Mouse (Mus musculus) left cerebral cortex, postnatal 36 days (tissue): ENCODE measurements around the gene Macc1. TPM values are rescaled to one million over a fixed set of nuclear protein-coding genes. Genes with fewer than 3 reads are reported as not detected.
A peak's percentile ranks its signal among the peaks of the same experiment; 100 is the strongest.

Experiments used
- DNase-seq, 2 experiments: peaks; one replicate each; pipeline ENCODE4 v3.0.0; 2021 to 2022; ENCODE audit warnings: low spot score in 2 of 2, mixed read lengths in 1 of 2
- intact Hi-C: fragments of 180-260 bp; cut with DNase I; formaldehyde crosslinking; loops from one replicate; pipeline ENCODE4 v1.15.1; 2025
- total RNA-seq, 2 experiments: library from RNA; stranded (reverse); gene quantifications; 2 replicates each; pipeline ENCODE4 v1.2.3; 2021

Gene Macc1
- total RNA-seq, 2 experiments from 2014 or later: 0.09 to 0.10 TPM

GRCm38 (mm10) chr12:119381839-119382238, 67.8 kb downstream of the Macc1 start:
- intact Hi-C loops: no loop called here
- no peak for DNase-seq

DNA sequence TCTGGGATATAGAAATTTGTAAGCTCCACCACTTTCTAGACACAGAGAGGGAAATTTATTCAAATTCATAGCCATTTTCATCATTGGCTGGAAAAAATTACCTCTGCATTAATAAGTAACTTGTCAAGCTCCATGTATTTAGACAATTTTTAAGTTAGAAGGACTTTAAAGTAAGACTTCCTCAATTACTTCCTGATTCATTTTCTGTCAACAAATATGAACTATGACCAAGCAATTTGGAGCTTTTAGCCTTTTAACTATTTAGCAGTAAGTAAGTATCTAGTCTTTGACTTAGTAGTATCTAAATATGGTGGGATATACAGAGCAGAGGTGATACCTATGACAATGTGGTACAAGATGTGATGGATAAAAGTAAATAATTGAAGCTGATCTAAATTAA, 72.2 kb downstream of the Macc1 start:
- intact Hi-C loops: no loop called here
- no peak for DNase-seq

DNA sequence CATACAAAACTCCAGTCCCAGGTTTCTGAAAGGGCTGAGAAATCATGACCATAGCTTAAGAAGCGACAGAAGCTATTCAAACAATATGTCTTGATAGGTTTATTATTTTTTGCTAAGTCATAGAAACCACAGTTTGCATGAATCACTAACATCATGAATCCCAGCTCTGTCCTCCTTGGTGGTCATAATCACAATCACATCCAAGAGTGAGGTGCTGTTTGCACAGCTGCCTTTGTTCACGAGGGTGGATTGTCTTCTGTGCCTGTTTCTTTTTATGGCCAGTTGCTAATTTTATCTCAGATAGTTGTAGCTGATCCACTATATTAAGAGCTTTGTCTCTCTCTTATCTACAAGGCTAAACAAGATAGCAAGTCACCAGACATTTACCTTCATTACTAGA, 72.6 kb downstream of the Macc1 start:
- no peak for DNase-seq
- intact Hi-C loops: no loop called here

GRCm38 (mm10) chr12:119387925-119388324, 73.9 kb downstream of the Macc1 start:
- DNase-seq: no peak
- intact Hi-C loops: no loop called here

- intact Hi-C loops: no loop called here
Measured at GRCm38 (mm10) chr12:119390192-119390684, 76.2 kb downstream of the Macc1 start.

GRCm38 (mm10) chr12:119398046-119398659, 84.1 kb downstream of the Macc1 start:
- intact Hi-C loops: no loop called here
- no peak for DNase-seq

More at GRCm38 (mm10) chr12:119390192-119390684, 76.2 kb downstream of the Macc1 start:
- no peak for DNase-seq

DNA sequence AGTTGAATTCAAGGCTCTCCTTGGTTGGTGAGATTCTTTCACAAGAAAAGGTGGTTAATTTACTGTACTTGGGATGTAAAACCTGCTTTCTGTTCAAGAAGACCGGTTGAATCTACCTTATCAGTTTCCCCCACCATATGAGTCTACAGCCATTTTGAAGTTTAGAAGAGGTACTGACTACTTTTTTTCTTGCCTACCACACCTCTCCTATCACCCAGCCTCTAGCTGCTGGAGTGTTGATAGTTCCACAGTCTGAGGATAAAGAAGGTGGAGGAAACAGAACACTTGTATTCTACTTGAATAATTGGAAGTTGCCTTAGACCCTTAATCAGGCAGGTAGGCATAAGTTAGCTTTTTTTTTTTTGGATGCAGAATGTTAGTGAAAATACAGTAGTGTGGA, 88.2 kb downstream of the Macc1 start:
- intact Hi-C loops: no loop called here
- DNase-seq: no peak

DNA sequence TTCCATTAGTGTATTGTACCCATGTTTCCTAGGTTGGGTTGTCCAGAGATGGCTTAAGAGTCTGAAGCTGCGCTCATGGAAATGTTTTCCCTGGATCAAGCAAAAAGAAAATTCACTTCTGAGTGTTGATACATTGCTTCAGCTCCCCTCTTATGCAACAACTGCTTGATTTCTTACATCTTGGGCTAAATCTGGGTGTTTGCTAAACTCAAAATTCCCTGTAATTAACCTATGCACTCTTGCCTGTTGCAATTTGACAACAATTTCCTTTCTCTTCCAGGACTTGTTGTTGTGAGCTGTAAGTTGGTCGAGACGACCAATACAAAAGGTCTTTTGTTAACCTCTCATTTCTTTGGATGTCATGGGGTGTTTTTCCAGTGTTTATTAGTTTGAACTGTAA, 88.7 kb downstream of the Macc1 start:
- DNase-seq: no peak
- intact Hi-C loops: no loop called here

- intact Hi-C loops: no loop called here
- DNase-seq: no peak
Measured at GRCm38 (mm10) chr12:119404810-119405209, 90.7 kb downstream of the Macc1 start.

- intact Hi-C loops: no loop called here
- DNase-seq: no peak
Measured at GRCm38 (mm10) chr12:119410522-119410921, 96.5 kb downstream of the Macc1 start.

DNA sequence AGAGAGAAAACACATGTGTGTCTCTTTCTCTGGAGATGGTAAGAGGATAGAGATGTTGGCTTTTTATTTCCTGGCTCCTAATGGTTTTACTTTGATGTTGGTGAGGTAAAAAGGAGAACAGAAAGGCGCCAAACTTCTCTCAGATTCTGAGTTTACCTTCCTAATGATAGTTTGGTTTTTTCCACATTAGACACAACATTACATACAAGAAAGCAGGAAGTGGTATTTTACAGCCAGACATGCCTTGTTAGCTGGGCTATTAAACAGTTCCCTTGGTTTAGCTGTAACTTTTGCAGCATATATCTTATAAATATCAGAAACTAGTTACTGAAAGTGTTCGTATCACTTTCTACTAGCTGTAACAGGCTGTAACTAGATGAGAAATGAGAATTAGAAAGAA, 96.9 kb downstream of the Macc1 start:
- DNase-seq: no peak
- intact Hi-C loops: no loop called here

GRCm38 (mm10) chr12:119411982-119412381, 97.9 kb downstream of the Macc1 start:
- DNase-seq: no peak
- intact Hi-C loops: no loop called here

GRCm38 (mm10) chr12:119415900-119416299, 101.8 kb downstream of the Macc1 start:
- DNase-seq: no peak
- intact Hi-C loops: no loop called here

- intact Hi-C loops: loop anchor here (5.0 kb wide), 2 partner anchors 498 to 557 kb away; no protein-coding TSS in a partner anchor
- no peak for DNase-seq
Measured at GRCm38 (mm10) chr12:119425749-119426148, 111.7 kb downstream of the Macc1 start.

DNA sequence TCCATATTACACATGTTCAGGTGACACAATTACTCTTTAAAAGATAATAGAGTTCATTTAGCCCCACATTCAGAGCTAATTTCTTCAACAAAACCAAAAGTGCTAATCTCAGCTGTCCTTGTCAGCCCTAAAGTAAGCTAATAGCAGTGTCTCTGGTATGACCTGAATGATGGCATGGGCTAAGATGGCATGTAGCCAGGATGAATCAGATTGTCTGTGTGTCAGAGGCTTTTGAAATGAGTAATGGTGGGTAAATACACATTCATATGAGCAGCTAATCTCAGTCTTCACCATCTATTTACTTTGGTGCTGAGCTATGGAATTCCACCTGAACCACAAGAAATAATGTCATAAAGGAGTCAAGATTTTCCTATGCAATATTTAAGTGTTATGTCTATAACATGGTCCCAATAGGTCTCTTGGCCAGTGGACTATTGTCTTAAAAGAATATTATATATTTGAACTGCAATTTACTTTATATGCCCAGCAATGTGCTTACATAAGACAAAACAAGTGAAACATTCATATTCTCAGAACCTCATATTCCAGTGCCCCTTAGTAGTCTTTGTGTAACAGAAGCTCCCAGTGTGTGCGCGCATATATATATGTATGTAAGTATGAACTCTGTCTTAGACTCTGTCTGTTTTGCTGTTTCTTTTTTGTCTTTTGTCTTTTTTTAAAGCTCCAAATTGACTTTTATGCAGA, 112.3 kb downstream of the Macc1 start:
- no peak for DNase-seq
- intact Hi-C loops: loop anchor here (5.0 kb wide), 2 partner anchors 499 to 556 kb away; no protein-coding TSS in a partner anchor

DNA sequence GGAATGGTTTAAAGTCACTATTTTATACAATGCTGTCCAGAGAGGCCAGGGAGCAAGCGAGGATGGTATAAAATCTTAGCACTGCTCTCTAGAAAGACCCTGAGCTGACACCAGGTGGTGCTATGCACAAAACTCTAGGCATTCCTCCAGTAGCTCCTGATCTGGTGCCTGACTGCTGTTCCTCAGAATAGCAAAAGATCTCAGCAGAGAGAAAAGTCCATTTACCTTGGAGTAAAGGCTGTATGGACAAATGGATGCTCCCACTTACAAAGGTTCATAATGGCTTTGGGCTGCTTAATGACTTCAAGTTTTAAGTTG, 112.8 kb downstream of the Macc1 start:
- DNase-seq: peak; percentile 28 to 32
- intact Hi-C loops: loop anchor here (5.0 kb wide), 2 partner anchors 500 to 555 kb away; no protein-coding TSS in a partner anchor

DNA sequence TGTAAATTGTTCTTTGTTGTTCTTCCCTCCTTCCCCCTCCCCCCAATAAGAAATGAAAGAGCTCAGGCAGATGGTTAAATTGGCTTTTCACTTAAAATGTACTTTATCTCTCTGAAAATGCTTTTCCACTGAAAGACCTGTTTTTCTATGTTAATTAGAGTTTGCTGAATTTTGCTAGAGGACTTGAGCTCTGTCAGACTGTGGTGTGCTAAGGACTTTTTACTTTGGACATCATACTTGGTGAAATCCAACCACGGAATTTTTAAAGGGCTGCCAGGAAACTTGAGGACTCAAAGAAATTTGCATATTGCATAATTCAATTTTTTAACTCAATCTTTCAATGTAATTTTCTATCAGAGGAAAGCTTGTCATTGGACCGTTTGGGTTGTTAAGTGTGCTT, 126.7 kb downstream of the Macc1 start:
- intact Hi-C loops: no loop called here
- no peak for DNase-seq

GRCm38 (mm10) chr12:119450116-119450515, 136.0 kb downstream of the Macc1 start:
- no peak for DNase-seq
- intact Hi-C loops: no loop called here

- DNase-seq: no peak
- intact Hi-C loops: no loop called here
Measured at GRCm38 (mm10) chr12:119451232-119451631, 137.2 kb downstream of the Macc1 start.

GRCm38 (mm10) chr12:119454076-119454475, 140.0 kb downstream of the Macc1 start:
- intact Hi-C loops: no loop called here
- DNase-seq: peak in 1 of 2 experiments; percentile 17
